Mouse (Mus musculus) heart, embryonic 14.5 days (tissue): ENCODE data around the gene Spats2. TPM values are rescaled to one million over a fixed set of nuclear protein-coding genes. Genes with fewer than 3 reads are reported as not detected.

Source experiments
- ATAC-seq: fragments of 200-750 bp; cut with Nextera tagmentation; 2 replicates; pipeline ENCODE4 v1.8.0; 2017; ENCODE audit warnings: low read depth, moderate TSS enrichment; ENCODE audit not compliant: insufficient number of reproducible peaks, insufficient read depth, low FRiP score
- H3K27ac ChIP-seq, 2 experiments: fragments of 200-500 bp in 1 of 2; fragments of 300-500 bp in 1 of 2; sonication (generic) in 1 of 2; replicated peaks in 1 of 2; 2 replicates each; pipeline ENCODE4 v1.5.1; 2012 to 2014; ENCODE audit warnings: low read depth in 2 of 2, low read length in 2 of 2, control low read depth in 1 of 2, mild to moderate bottlenecking in 1 of 2, mixed read lengths in 1 of 2; ENCODE audit not compliant: control insufficient read depth in 1 of 2, insufficient read depth in 1 of 2
- H3K27me3 ChIP-seq: fragments of 300-500 bp; sonication (generic); 2 replicates; pipeline ENCODE4 v1.6.1; 2014; ENCODE audit warnings: mild to moderate bottlenecking, low read length, control low read depth; ENCODE audit not compliant: control insufficient read depth, insufficient read depth
- H3K36me3 ChIP-seq: fragments of 300-500 bp; sonication (generic); 2 replicates; pipeline ENCODE4 v1.6.1; 2014; ENCODE audit warnings: mild to moderate bottlenecking, control low read depth, low read length, mixed read lengths; ENCODE audit not compliant: control insufficient read depth, insufficient read depth
- H3K4me1 ChIP-seq, 2 experiments: fragments of 200-500 bp in 1 of 2; fragments of 300-500 bp in 1 of 2; sonication (generic) in 1 of 2; 2 replicates each; pipeline ENCODE4 v1.6.1; 2012 to 2014; ENCODE audit warnings: low read length in 2 of 2, control low read depth in 1 of 2, mixed read lengths in 1 of 2; ENCODE audit not compliant: control insufficient read depth in 2 of 2, insufficient read depth in 2 of 2
- H3K4me2 ChIP-seq: fragments of 300-500 bp; sonication (generic); 2 replicates; pipeline ENCODE4 v1.6.1; 2014; ENCODE audit warnings: mild to moderate bottlenecking, low read length
- H3K4me3 ChIP-seq, 2 experiments: fragments of 200-500 bp in 1 of 2; fragments of 300-500 bp in 1 of 2; sonication (generic) in 1 of 2; 2 replicates each; pipeline ENCODE4 v1.5.1; 2012 to 2014; ENCODE audit warnings: low read length in 2 of 2, mild to moderate bottlenecking in 2 of 2, control low read depth in 1 of 2, low read depth in 1 of 2, moderate library complexity in 1 of 2; ENCODE audit not compliant: control insufficient read depth in 1 of 2, insufficient read depth in 1 of 2
- H3K9ac ChIP-seq: fragments of 300-500 bp; sonication (generic); 2 replicates; pipeline ENCODE4 v1.6.1; 2014; ENCODE audit warnings: mild to moderate bottlenecking, low read length
- H3K9me3 ChIP-seq: fragments of 300-500 bp; sonication (generic); 2 replicates; pipeline ENCODE4 v1.6.1; 2016; ENCODE audit warnings: low read length, control low read depth; ENCODE audit not compliant: control insufficient read depth
- WGBS: fragments of 180-500 bp; shearing (Covaris S2); extraction: QIAGEN DNeasy Blood & Tissue Kit; methylation state at CpG from one replicate; pipeline ENCODE4 v1.1.7; 2014; 5-methylcytosine and 5-hydroxymethylcytosine counted together
- polyA plus RNA-seq: library from polyadenylated mRNA; unstranded; fragments of >200 nt; fragmentation: Nextera tagmentation; extraction: Ambion mirVana; gene quantifications from 2 replicates; pipeline ENCODE4 v1.2.1, GENCODE M21; 2014

Spats2 gene
- polyA plus RNA-seq, 1 experiment from 2014 or later, result 35.9 TPM

DNA sequence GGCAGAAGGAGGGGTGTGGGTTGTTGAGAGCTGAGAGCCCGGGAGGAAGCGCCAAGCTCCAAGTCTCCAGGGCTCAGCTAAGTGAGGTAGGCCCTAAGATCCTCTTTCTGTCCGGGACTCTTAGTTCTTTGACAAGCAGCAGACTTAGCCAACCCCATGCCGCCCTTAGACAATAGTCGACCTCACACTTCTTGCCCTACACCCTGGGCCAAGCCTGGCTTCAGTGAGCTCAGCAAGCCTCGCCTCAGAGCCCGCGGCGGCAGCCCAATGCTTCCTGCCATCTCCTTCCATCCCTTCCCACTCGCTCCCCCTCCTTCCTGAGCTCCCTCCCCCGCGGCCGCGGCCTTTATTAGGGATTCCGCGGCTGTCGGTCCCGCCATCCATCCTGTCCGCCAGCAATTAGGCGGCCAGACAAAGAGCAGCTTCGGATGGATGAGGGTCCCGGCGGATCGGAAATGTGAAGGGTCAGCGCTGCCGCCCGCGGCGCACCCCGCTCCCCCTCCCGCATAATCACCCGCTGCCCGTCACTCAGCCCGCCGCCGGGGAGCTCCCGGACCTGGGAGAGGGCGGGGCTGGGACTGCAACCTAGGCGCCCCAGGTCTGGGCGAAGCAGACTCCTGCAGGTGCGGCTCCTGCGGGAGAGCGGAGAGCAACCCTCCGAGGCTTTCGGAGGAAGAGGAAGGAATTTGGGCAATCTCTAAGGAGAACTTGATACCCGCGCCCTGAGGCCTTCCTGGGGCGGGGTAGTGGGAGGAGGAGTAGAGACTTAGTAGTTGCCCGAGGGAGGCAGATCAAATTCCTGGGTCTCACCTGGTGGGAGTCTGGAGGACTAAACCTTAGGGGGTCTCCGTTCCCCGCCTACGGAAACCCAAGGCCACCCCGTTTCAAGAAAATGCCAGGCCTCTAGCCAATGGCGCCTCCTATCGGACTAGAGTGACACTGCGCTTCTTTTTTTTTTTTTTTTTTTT lies 32.1 kb upstream of the Spats2 start:
- H3K9ac ChIP-seq, result peak overlapping the region; percentile 62
- no peaks in the 10 kb centered on the region for H3K36me3 ChIP-seq
- no peaks in the 10 kb centered on the region for H3K9me3 ChIP-seq
- H3K4me1 ChIP-seq, result peaks cover 11 to 35% of the 10 kb centered on the region in 2 experiments
- 2% methylated on average over 56 of the region's 56 CpGs for WGBS
- peaks cover 96% of the 10 kb centered on the region for H3K27me3 ChIP-seq
- H3K27ac ChIP-seq, result no peak overlapping the region
- H3K4me2 ChIP-seq, result peak overlapping the region; percentile 91
- 0 out of 2 replicates have a peak, but pooled peaks have one; percentile 18 for ATAC-seq
- peak overlapping the region; percentile 40 to 48 for H3K4me3 ChIP-seq

DNA sequence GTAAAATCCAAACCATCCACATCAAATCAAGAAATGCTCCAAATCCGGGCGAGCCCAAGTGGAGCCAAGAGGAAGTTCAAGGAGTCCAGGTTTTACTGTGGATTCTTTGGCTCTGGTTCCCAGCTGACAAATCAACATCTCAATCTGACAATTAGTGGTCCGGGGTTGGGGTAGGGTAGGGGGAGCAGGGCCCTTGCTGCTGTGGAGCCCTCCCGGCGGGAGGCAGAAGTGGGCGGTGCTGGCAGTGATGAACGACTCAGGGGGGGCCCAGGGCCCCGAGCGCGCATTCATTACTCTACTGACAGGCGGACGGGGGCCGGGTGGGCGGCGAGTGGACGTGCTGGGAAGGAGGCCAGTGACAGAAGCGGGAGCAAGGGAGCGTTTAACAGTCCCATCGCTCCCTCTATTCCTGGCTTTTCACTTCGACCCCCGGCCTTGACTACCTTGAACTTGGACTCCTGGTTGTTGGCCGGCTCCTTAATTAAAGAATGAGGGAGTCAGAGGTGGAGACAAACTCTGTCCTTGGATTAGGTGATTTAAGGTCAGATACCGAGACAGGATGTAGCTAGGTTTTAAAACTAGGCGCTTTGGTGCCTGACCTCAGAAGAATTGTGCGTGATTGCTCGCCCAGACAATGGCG lies 31.0 kb upstream of the Spats2 start:
- WGBS, result 4% methylated on average over 27 of the region's 27 CpGs
- Histone ChIP-seq H3K27me3 (peaks cover 89% of the 10 kb centered on the region), H3K27ac (no peak overlapping the region), H3K4me1 (peaks cover 13 to 37% of the 10 kb centered on the region in 2 experiments), H3K4me2 (peak overlapping the region; percentile 35), H3K4me3 (no peak overlapping the region; a peak in 1 of 4 replicates), H3K36me3 (no peaks in the 10 kb centered on the region), H3K9ac (no peak overlapping the region), H3K9me3 (no peaks in the 10 kb centered on the region)
- ATAC-seq, result no peak

DNA sequence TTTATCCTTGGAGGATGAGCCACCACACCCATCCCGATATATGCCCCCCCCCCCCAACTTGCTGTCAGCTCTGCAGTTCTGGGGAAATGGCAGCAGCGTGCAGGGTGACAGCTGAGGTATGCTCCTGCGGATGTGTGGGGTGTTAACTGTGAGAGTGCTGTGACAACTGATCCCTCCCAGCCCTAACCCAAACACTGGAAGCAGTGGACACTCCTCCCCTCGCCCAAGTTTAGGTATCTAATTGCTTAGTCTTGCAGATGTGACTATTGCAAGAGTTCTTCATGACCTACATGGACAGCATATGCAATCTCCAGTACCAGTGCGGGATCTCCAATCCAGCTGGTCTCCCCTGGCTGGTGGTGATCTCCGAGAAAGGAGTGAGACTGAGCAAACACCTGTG lies 30.4 kb upstream of the Spats2 start:
- WGBS, result 11% methylated on average over 6 of the region's 6 CpGs
- no peak overlapping the region for H3K9ac ChIP-seq
- peaks cover 83% of the 10 kb centered on the region for H3K27me3 ChIP-seq
- H3K36me3 ChIP-seq, result no peaks in the 10 kb centered on the region
- H3K4me1 ChIP-seq, result peaks cover 13 to 37% of the 10 kb centered on the region in 2 experiments
- no peak overlapping the region for H3K27ac ChIP-seq
- no peak for ATAC-seq
- H3K9me3 ChIP-seq, result no peaks in the 10 kb centered on the region
- H3K4me2 ChIP-seq, result no peak overlapping the region
- H3K4me3 ChIP-seq, result no peak overlapping the region

DNA sequence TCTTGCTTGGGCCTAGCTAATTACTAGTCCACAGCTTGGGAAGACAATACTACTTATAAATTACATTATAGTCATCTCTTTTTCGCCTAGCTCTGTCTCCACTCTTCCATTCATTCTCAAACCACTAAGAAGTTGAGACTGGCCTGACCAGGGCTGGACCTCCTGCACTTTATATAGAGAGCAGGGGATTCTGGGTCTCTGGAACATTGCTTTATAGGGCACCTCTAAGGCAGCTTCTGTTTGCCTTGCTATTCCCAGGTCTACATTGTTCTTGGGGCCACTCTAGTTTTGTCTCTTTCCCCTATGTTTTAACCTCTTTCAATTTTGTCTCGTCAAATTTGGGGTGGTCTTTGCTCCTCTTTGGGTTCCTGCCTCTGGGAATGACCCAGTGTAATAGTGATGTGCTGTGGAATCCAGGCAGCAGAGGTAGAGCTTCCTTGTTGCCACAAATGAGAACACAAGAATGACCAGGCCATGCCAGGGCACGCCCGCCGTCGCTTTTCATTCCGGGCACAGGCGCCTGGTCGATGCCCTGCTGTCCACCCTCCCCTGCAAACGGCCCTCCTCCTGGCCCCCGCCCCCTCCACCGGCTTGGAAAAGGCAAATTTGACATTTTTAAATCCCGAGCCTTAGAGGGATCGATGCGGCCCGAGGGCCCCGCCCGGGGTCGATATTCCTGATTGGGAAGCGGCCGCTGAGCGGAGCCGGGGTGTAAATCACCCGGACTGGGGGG lies 29.5 kb upstream of the Spats2 start:
- ATAC-seq, result no peak
- peak overlapping the region; percentile 55; the same call in 1 of the 2 replicates for H3K9ac ChIP-seq
- no peaks in the 10 kb centered on the region for H3K9me3 ChIP-seq
- H3K4me1 ChIP-seq, result peaks cover 13 to 37% of the 10 kb centered on the region in 2 experiments
- peaks cover 75% of the 10 kb centered on the region for H3K27me3 ChIP-seq
- H3K4me2 ChIP-seq, result peak overlapping the region; percentile 82
- 6% methylated on average over 24 of the region's 24 CpGs for WGBS
- H3K36me3 ChIP-seq, result no peaks in the 10 kb centered on the region
- peak overlapping the region; percentile 33 to 46 for H3K4me3 ChIP-seq
- no peak overlapping the region for H3K27ac ChIP-seq

DNA sequence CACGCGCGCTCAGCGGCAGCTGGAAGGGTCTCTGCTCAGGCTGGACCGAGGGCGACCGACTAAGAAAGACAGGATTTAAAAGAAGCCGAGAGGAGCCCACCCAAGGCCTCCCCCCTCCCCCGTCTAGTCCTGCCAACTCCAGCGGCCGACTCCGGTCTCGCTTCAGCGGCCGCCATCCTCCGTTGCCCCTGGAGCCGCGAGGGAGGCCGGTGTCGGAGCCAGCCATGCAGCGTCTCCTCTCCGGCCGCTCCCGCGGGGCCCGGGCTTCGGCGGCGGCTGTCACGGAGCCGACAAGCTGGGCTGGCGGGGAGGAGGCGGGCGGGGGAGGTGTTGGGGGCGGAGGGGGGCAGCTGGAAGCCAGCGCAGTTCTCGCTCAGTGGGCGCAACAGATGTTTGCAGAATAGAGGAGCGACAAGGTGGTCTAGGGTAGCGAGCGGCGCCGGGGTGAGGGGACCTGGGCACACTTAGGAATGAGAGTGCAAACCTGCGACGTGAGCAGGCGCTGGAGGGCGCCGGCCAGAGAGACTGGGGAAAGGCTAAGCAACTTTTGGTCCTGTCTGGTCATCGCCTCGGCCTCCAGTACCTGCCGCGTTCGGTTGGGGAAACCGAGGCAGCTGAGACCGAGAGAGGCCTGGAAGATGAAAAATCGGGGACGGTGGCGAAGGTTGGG lies 28.8 kb upstream of the Spats2 start:
- no peak overlapping the region for H3K27ac ChIP-seq
- under 1% methylated on average over 49 of the region's 58 CpGs for WGBS
- no peak for ATAC-seq
- peaks cover 67% of the 10 kb centered on the region for H3K27me3 ChIP-seq
- H3K9ac ChIP-seq, result peak overlapping the region; percentile 55
- H3K4me3 ChIP-seq, result peak overlapping the region; percentile 33 to 46
- peaks cover 13 to 37% of the 10 kb centered on the region in 2 experiments for H3K4me1 ChIP-seq
- H3K4me2 ChIP-seq, result peak overlapping the region; percentile 82
- no peaks in the 10 kb centered on the region for H3K9me3 ChIP-seq
- no peaks in the 10 kb centered on the region for H3K36me3 ChIP-seq

DNA sequence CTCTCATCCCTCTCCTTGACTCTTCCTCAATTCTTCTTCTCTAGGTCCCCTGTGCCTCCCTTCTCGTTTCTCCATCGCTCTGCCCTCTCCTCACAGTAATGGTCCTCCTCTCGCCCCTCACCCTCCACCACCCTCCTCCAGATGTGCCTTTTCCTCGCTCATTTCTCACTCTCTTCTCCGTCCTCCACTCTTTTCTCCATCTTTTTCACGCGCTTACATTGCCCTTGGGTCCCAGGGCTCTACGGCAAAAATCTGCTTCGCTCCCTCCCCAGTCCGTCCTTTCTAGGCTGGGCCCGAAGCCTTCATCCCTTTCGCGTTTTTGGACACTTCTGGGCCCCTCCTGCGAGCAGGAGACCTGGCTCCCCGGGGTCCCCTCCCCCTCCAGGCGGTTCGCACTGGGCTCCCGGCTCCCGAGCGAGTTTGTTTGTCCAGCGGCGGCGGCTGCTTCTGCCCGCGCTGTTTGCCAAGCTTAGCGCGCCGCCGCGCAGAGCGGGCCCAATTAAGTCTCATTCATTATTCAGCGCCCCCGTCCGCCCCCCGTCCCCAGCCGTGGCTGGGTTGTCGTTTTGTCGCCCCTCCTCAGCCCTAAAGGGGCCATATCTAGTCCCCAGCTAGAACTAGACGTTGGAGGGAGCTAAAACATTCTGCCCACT lies 27.8 kb upstream of the Spats2 start:
- no peaks in the 10 kb centered on the region for H3K36me3 ChIP-seq
- peaks cover 13 to 37% of the 10 kb centered on the region in 2 experiments for H3K4me1 ChIP-seq
- H3K4me3 ChIP-seq, result peak overlapping the region; percentile 30 to 46
- no peak overlapping the region for H3K27ac ChIP-seq
- under 1% methylated on average over 39 of the region's 39 CpGs for WGBS
- ATAC-seq, result no peak
- peaks cover 57% of the 10 kb centered on the region for H3K27me3 ChIP-seq
- no peaks in the 10 kb centered on the region for H3K9me3 ChIP-seq
- peak overlapping the region; percentile 82 for H3K4me2 ChIP-seq
- H3K9ac ChIP-seq, result peak overlapping the region; percentile 66
